Mouse (Mus musculus): ENCODE results near the gene Nid2. TPM values are rescaled to one million over a fixed set of nuclear protein-coding genes. Genes with fewer than 3 reads are reported as not detected.

Gene Nid2
- polyA plus RNA-seq, 1 experiment: 7.0 TPM

- Histone ChIP-seq H3K27ac (ENCODE audit: control insufficient read depth, insufficient read depth, low read depth, low read length) (no peak overlapping the region), H3K27me3 (ENCODE audit: control insufficient read depth, insufficient read depth, low read length) (no peaks in the 10 kb centered on the region), H3K4me3 (ENCODE audit: control insufficient read depth, low read depth, low read length) (no peak overlapping the region), H3K4me1 (ENCODE audit: control insufficient read depth, insufficient read depth, low read length) (no peaks in the 10 kb centered on the region), H3K36me3 (ENCODE audit: control insufficient read depth, insufficient read depth, low read length) (no peaks in the 10 kb centered on the region)
- TF ChIP-seq POLR2A (IDR thresholded peaks at IDR 0.05; ENCODE audit: control insufficient read depth, low read depth, low read length) (no peak), CTCF (IDR thresholded peaks at IDR 0.05; ENCODE audit: control insufficient read depth, insufficient read depth, insufficient replicate concordance, low read depth, low read length) (no peak)
These were observed 17.4 kb upstream of the Nid2 start for GRCm38 (mm10) chr14:19733490-19734282.

GRCm38 (mm10) chr14:19735303-19735702, 15.8 kb upstream of the Nid2 start:
- H3K27ac ChIP-seq (ENCODE audit: control insufficient read depth, insufficient read depth, low read depth, low read length): no peak overlapping the region
- H3K36me3 ChIP-seq (ENCODE audit: control insufficient read depth, insufficient read depth, low read length): no peaks in the 10 kb centered on the region
- no peaks in the 10 kb centered on the region for H3K4me1 ChIP-seq (ENCODE audit: control insufficient read depth, insufficient read depth, low read length)
- H3K4me3 ChIP-seq (ENCODE audit: control insufficient read depth, low read depth, low read length): no peak overlapping the region
- no peak for TF ChIP-seq POLR2A (IDR thresholded peaks at IDR 0.05; ENCODE audit: control insufficient read depth, low read depth, low read length)
- no peak for TF ChIP-seq CTCF (IDR thresholded peaks at IDR 0.05; ENCODE audit: control insufficient read depth, insufficient read depth, insufficient replicate concordance, low read depth, low read length)
- no peaks in the 10 kb centered on the region for H3K27me3 ChIP-seq (ENCODE audit: control insufficient read depth, insufficient read depth, low read length)

- Histone ChIP-seq H3K27ac (ENCODE audit: control insufficient read depth, insufficient read depth, low read depth, low read length) (peak overlapping the region; percentile 26; the same call in 1 of the 2 replicates), H3K4me1 (ENCODE audit: control insufficient read depth, insufficient read depth, low read length) (no peaks in the 10 kb centered on the region), H3K27me3 (ENCODE audit: control insufficient read depth, insufficient read depth, low read length) (no peaks in the 10 kb centered on the region), H3K4me3 (ENCODE audit: control insufficient read depth, low read depth, low read length) (no peak overlapping the region), H3K36me3 (ENCODE audit: control insufficient read depth, insufficient read depth, low read length) (no peaks in the 10 kb centered on the region)
- TF ChIP-seq CTCF (IDR thresholded peaks at IDR 0.05; ENCODE audit: control insufficient read depth, insufficient read depth, insufficient replicate concordance, low read depth, low read length): no peak
- no peak for TF ChIP-seq POLR2A (IDR thresholded peaks at IDR 0.05; ENCODE audit: control insufficient read depth, low read depth, low read length)
These were observed 13.5 kb upstream of the Nid2 start for GRCm38 (mm10) chr14:19737568-19737967.

GRCm38 (mm10) chr14:19738094-19738843, 12.8 kb upstream of the Nid2 start:
- peak overlapping the region; percentile 26; the same call in 1 of the 2 replicates for H3K27ac ChIP-seq (ENCODE audit: control insufficient read depth, insufficient read depth, low read depth, low read length)
- no peaks in the 10 kb centered on the region for H3K36me3 ChIP-seq (ENCODE audit: control insufficient read depth, insufficient read depth, low read length)
- no peak overlapping the region for H3K4me3 ChIP-seq (ENCODE audit: control insufficient read depth, low read depth, low read length)
- H3K27me3 ChIP-seq (ENCODE audit: control insufficient read depth, insufficient read depth, low read length): no peaks in the 10 kb centered on the region
- no peaks in the 10 kb centered on the region for H3K4me1 ChIP-seq (ENCODE audit: control insufficient read depth, insufficient read depth, low read length)
- TF ChIP-seq CTCF (IDR thresholded peaks at IDR 0.05; ENCODE audit: control insufficient read depth, insufficient read depth, insufficient replicate concordance, low read depth, low read length): no peak
- no peak for TF ChIP-seq POLR2A (IDR thresholded peaks at IDR 0.05; ENCODE audit: control insufficient read depth, low read depth, low read length)

GRCm38 (mm10) chr14:19739416-19740146, 11.5 kb upstream of the Nid2 start:
- no peaks in the 10 kb centered on the region for H3K36me3 ChIP-seq (ENCODE audit: control insufficient read depth, insufficient read depth, low read length)
- H3K27me3 ChIP-seq (ENCODE audit: control insufficient read depth, insufficient read depth, low read length): no peaks in the 10 kb centered on the region
- H3K4me1 ChIP-seq (ENCODE audit: control insufficient read depth, insufficient read depth, low read length): no peaks in the 10 kb centered on the region
- H3K4me3 ChIP-seq (ENCODE audit: control insufficient read depth, low read depth, low read length): no peak overlapping the region
- H3K27ac ChIP-seq (ENCODE audit: control insufficient read depth, insufficient read depth, low read depth, low read length): no peak overlapping the region
- no peak for TF ChIP-seq POLR2A (IDR thresholded peaks at IDR 0.05; ENCODE audit: control insufficient read depth, low read depth, low read length)
- no peak for TF ChIP-seq CTCF (IDR thresholded peaks at IDR 0.05; ENCODE audit: control insufficient read depth, insufficient read depth, insufficient replicate concordance, low read depth, low read length)

GRCm38 (mm10) chr14:19740147-19740738, 10.8 kb upstream of the Nid2 start:
- Histone ChIP-seq H3K4me1 (ENCODE audit: control insufficient read depth, insufficient read depth, low read length) (no peaks in the 10 kb centered on the region), H3K4me3 (ENCODE audit: control insufficient read depth, low read depth, low read length) (no peak overlapping the region), H3K27me3 (ENCODE audit: control insufficient read depth, insufficient read depth, low read length) (no peaks in the 10 kb centered on the region), H3K27ac (ENCODE audit: control insufficient read depth, insufficient read depth, low read depth, low read length) (no peak overlapping the region), H3K36me3 (ENCODE audit: control insufficient read depth, insufficient read depth, low read length) (no peaks in the 10 kb centered on the region)
- TF ChIP-seq POLR2A (IDR thresholded peaks at IDR 0.05; ENCODE audit: control insufficient read depth, low read depth, low read length) (no peak), CTCF (IDR thresholded peaks at IDR 0.05; ENCODE audit: control insufficient read depth, insufficient read depth, insufficient replicate concordance, low read depth, low read length) (no peak)
